Mouse (Mus musculus) embryonic facial prominence, embryonic 15.5 days (tissue): Measurements from ENCODE around the gene Acbd6. TPM values are rescaled to one million over a fixed set of nuclear protein-coding genes. Genes with fewer than 3 reads are reported as not detected.

ENCODE experiments used
- ATAC-seq: fragments of 200-750 bp; cut with Nextera tagmentation; 2 replicates; pipeline ENCODE4 v1.8.0; 2017; ENCODE audit warnings: low read depth, moderate TSS enrichment; ENCODE audit not compliant: insufficient number of reproducible peaks, low FRiP score, low TSS enrichment
- H3K27ac ChIP-seq: fragments of 300-500 bp; sonication (generic); replicated peaks from 2 replicates; pipeline ENCODE4 v1.5.1; 2015; ENCODE audit warnings: mild to moderate bottlenecking, inconsistent platforms
- H3K27me3 ChIP-seq: fragments of 300-500 bp; sonication (generic); 2 replicates; pipeline ENCODE4 v1.6.1; 2015; ENCODE audit warnings: inconsistent platforms
- H3K36me3 ChIP-seq: fragments of 300-500 bp; sonication (generic); 2 replicates; pipeline ENCODE4 v1.6.1; 2015; ENCODE audit warnings: mild to moderate bottlenecking, inconsistent platforms
- H3K4me1 ChIP-seq: fragments of 300-500 bp; sonication (generic); 2 replicates; pipeline ENCODE4 v1.6.1; 2015; ENCODE audit warnings: inconsistent platforms
- H3K4me2 ChIP-seq: fragments of 300-500 bp; sonication (generic); replicated peaks from 2 replicates; pipeline ENCODE4 v1.6.1; 2015; ENCODE audit warnings: mild to moderate bottlenecking, inconsistent platforms
- H3K4me3 ChIP-seq: fragments of 300-500 bp; sonication (generic); replicated peaks from 2 replicates; pipeline ENCODE4 v1.5.1; 2015; ENCODE audit warnings: mild to moderate bottlenecking, inconsistent platforms
- H3K9ac ChIP-seq: fragments of 300-500 bp; sonication (generic); 2 replicates; pipeline ENCODE4 v1.6.1; 2015; ENCODE audit warnings: inconsistent platforms
- H3K9me3 ChIP-seq: fragments of 300-500 bp; sonication (generic); replicated peaks from 2 replicates; pipeline ENCODE4 v1.6.1; 2016; ENCODE audit warnings: inconsistent platforms
- WGBS: fragments of 180-500 bp; shearing (Covaris S2); methylation state at CpG from one replicate; pipeline ENCODE4 v1.1.7; 2015; 5-methylcytosine and 5-hydroxymethylcytosine counted together
- polyA plus RNA-seq: library from polyadenylated mRNA; unstranded; fragments of >200 nt; fragmentation: Nextera tagmentation; extraction: Ambion mirVana; gene quantifications from 2 replicates; pipeline ENCODE4 v1.2.1, GENCODE M21; 2015

The Acbd6 gene
- polyA plus RNA-seq, 1 experiment from 2014 or later = 77.4 TPM

GRCm38 (mm10) chr1:155725876-155726275 lies 168.0 kb downstream of the Acbd6 start:
- no peaks in the 10 kb centered on the region for H3K9me3 ChIP-seq
- no peaks in the 10 kb centered on the region for H3K36me3 ChIP-seq
- no peak overlapping the region for H3K4me2 ChIP-seq
- H3K4me3 ChIP-seq = no peak overlapping the region
- WGBS = 71% methylated on average over 2 of the region's 2 CpGs
- H3K4me1 ChIP-seq = no peaks in the 10 kb centered on the region
- H3K9ac ChIP-seq = no peak overlapping the region
- peaks cover 93% of the 10 kb centered on the region for H3K27me3 ChIP-seq
- no peak for ATAC-seq
- H3K27ac ChIP-seq = no peak overlapping the region

- WGBS = 19% methylated on average over 10 of the region's 10 CpGs
- Histone ChIP-seq H3K9ac (no peak overlapping the region), H3K4me3 (no peak overlapping the region), H3K9me3 (no peaks in the 10 kb centered on the region), H3K4me2 (no peak overlapping the region), H3K36me3 (no peaks in the 10 kb centered on the region), H3K4me1 (no peaks in the 10 kb centered on the region), H3K27ac (no peak overlapping the region), H3K27me3 (peaks cover 95% of the 10 kb centered on the region)
- ATAC-seq = no peak
Measured at GRCm38 (mm10) chr1:155727830-155728229, 169.9 kb downstream of the Acbd6 start.

GRCm38 (mm10) chr1:155729113-155729795 lies 171.3 kb downstream of the Acbd6 start:
- no peak overlapping the region for H3K27ac ChIP-seq
- H3K4me2 ChIP-seq = no peak overlapping the region
- no peak for ATAC-seq
- no peaks in the 10 kb centered on the region for H3K9me3 ChIP-seq
- H3K9ac ChIP-seq = no peak overlapping the region
- peaks cover 94% of the 10 kb centered on the region for H3K27me3 ChIP-seq
- 2% methylated on average over 23 of the region's 23 CpGs for WGBS
- no peaks in the 10 kb centered on the region for H3K36me3 ChIP-seq
- no peaks in the 10 kb centered on the region for H3K4me1 ChIP-seq
- H3K4me3 ChIP-seq = no peak overlapping the region

GRCm38 (mm10) chr1:155731156-155731555 lies 173.2 kb downstream of the Acbd6 start:
- no peak overlapping the region for H3K27ac ChIP-seq
- H3K4me1 ChIP-seq = no peaks in the 10 kb centered on the region
- no peaks in the 10 kb centered on the region for H3K9me3 ChIP-seq
- H3K9ac ChIP-seq = no peak overlapping the region
- no peak overlapping the region for H3K4me2 ChIP-seq
- no peak for ATAC-seq
- peaks cover 93% of the 10 kb centered on the region for H3K27me3 ChIP-seq
- 0% methylated on average over 2 of the region's 2 CpGs for WGBS
- H3K4me3 ChIP-seq = no peak overlapping the region
- no peaks in the 10 kb centered on the region for H3K36me3 ChIP-seq

GRCm38 (mm10) chr1:155736096-155736825 lies 178.3 kb downstream of the Acbd6 start:
- Histone ChIP-seq H3K9me3 (no peaks in the 10 kb centered on the region), H3K27me3 (peaks cover 97% of the 10 kb centered on the region), H3K36me3 (no peaks in the 10 kb centered on the region), H3K4me3 (no peak overlapping the region), H3K9ac (no peak overlapping the region), H3K4me1 (peaks cover 16% of the 10 kb centered on the region), H3K4me2 (no peak overlapping the region), H3K27ac (no peak overlapping the region)
- under 1% methylated on average over 26 of the region's 26 CpGs for WGBS
- no peak for ATAC-seq

- H3K4me3 ChIP-seq = no peak overlapping the region
- ATAC-seq = no peak
Measured at GRCm38 (mm10) chr1:155737017-155737808, 179.3 kb downstream of the Acbd6 start.

GRCm38 (mm10) chr1:155737809-155738383 lies 180.0 kb downstream of the Acbd6 start:
- H3K9ac ChIP-seq = no peak overlapping the region
- H3K4me3 ChIP-seq = no peak overlapping the region
- no peaks in the 10 kb centered on the region for H3K9me3 ChIP-seq
- H3K27ac ChIP-seq = no peak overlapping the region
- H3K27me3 ChIP-seq = peaks cover 97% of the 10 kb centered on the region
- H3K36me3 ChIP-seq = no peaks in the 10 kb centered on the region
- WGBS = under 1% methylated on average over 25 of the region's 25 CpGs
- H3K4me1 ChIP-seq = peaks cover 32% of the 10 kb centered on the region
- no peak for ATAC-seq
- no peak overlapping the region for H3K4me2 ChIP-seq

More at GRCm38 (mm10) chr1:155737017-155737808, 179.3 kb downstream of the Acbd6 start:
- Histone ChIP-seq H3K27ac (no peak overlapping the region), H3K4me2 (no peak overlapping the region), H3K36me3 (no peaks in the 10 kb centered on the region), H3K4me1 (peaks cover 25% of the 10 kb centered on the region), H3K27me3 (peaks cover 97% of the 10 kb centered on the region), H3K9ac (no peak overlapping the region), H3K9me3 (no peaks in the 10 kb centered on the region)
- under 1% methylated on average over 58 of the region's 58 CpGs for WGBS

Other genes with a start within 250 kb of the Acbd6 start
- 7.3 and 7.4 TPM in 2 replicates for gene Xpr1, start 140.7 kb upstream of the Acbd6 start, polyA plus RNA-seq
- 0.05 TPM in 1 of 2 replicates, not detected in the other for gene Lhx4, start 193.6 kb downstream of the Acbd6 start, polyA plus RNA-seq